Comparison of ENCODE assay signal across 18 mouse cellular contexts in the genomic region with DNA sequence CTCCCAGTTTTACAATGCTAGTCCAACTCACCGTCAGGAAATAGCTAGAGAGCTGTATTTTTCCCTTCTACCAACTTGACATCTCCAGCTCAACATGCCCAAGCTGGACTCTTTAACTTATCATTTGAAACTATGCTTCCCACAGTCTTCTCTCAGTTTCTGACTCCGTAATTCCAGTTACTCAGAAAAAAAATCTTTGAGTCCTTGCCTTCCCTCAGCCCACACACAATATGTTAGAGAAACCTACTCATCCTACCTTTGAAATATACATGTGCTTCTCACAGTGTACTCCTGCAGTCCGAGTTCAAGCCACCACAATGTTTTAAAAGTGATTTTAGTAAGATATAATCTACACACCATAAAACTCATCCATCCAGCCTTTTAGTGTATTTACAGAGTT.
"Had no signal": no experiment of that assay in that cellular context is flagged by ENCODE, and none has a peak within 500 bp of the region (broad histone marks: within the 10 kb centered on the region; RNA-seq: fewer than 3 reads in every experiment).

No protein-coding gene starts in this region.

- DNase-seq: liver, postnatal 0 days; lung, adult 2 months; lung, postnatal 14 days; lung, postnatal 36 days; thymus, adult 18-20 months; thymus, postnatal 14 days; thymus, postnatal 36 days had no signal

- H3K36me3 ChIP-seq: liver, embryonic 15.5 days; lung, embryonic 15.5 days; midbrain, embryonic 13.5 days; midbrain, embryonic 15.5 days; neural tube, embryonic 12.5 days; stomach, embryonic 15.5 days had no signal

- H3K27me3 ChIP-seq: midbrain, embryonic 15.5 days; neural tube, embryonic 12.5 days; stomach, embryonic 15.5 days had no signal

- H3K4me3 ChIP-seq: liver, embryonic 15.5 days; lung, embryonic 15.5 days; megakaryocyte, embryonic 14.5 days; midbrain, embryonic 13.5 days; midbrain, embryonic 15.5 days; neural tube, embryonic 12.5 days; stomach, embryonic 15.5 days had no signal

- H3K9me3 ChIP-seq: liver, embryonic 15.5 days; lung, embryonic 15.5 days; megakaryocyte, embryonic 14.5 days; midbrain, embryonic 13.5 days; midbrain, embryonic 15.5 days; neural tube, embryonic 12.5 days; stomach, embryonic 15.5 days had no signal

- H3K4me1 ChIP-seq: liver, embryonic 15.5 days; lung, embryonic 15.5 days; megakaryocyte, embryonic 14.5 days; midbrain, embryonic 13.5 days; neural tube, embryonic 12.5 days; stomach, embryonic 15.5 days had no signal

- H3K27ac ChIP-seq: liver, embryonic 15.5 days; lung, embryonic 15.5 days; macrophage; midbrain, embryonic 13.5 days; midbrain, embryonic 15.5 days; neural tube, embryonic 12.5 days; stomach, embryonic 15.5 days; stomach, postnatal 0 days had no signal

- ATAC-seq: liver, postnatal 0 days; lung, postnatal 0 days; midbrain, embryonic 13.5 days; midbrain, embryonic 15.5 days had no signal

- H3K4me2 ChIP-seq: liver, embryonic 15.5 days; lung, embryonic 15.5 days; midbrain, embryonic 11.5 days; midbrain, embryonic 13.5 days; midbrain, embryonic 15.5 days; neural tube, embryonic 12.5 days; stomach, embryonic 15.5 days had no signal

- H3K9ac ChIP-seq: liver, embryonic 15.5 days; liver, postnatal 0 days; lung, embryonic 15.5 days; midbrain, embryonic 13.5 days; midbrain, embryonic 15.5 days; neural tube, embryonic 12.5 days; stomach, embryonic 15.5 days had no signal
